Mouse (Mus musculus) erythroblast, embryonic 14.5 days (primary cell): Measurements from ENCODE around the gene Evc2.

Experiments
- GATA1 ChIP-seq: IDR thresholded peaks from 2 replicates; pipeline ENCODE4 v1.6.1; 2012; ENCODE audit warnings: low read length, inconsistent platforms, mixed read lengths
- TAL1 ChIP-seq: IDR thresholded peaks from 3 replicates; pipeline ENCODE4 v1.6.1; 2012; ENCODE audit warnings: low read length, inconsistent platforms, mixed read lengths

DNA sequence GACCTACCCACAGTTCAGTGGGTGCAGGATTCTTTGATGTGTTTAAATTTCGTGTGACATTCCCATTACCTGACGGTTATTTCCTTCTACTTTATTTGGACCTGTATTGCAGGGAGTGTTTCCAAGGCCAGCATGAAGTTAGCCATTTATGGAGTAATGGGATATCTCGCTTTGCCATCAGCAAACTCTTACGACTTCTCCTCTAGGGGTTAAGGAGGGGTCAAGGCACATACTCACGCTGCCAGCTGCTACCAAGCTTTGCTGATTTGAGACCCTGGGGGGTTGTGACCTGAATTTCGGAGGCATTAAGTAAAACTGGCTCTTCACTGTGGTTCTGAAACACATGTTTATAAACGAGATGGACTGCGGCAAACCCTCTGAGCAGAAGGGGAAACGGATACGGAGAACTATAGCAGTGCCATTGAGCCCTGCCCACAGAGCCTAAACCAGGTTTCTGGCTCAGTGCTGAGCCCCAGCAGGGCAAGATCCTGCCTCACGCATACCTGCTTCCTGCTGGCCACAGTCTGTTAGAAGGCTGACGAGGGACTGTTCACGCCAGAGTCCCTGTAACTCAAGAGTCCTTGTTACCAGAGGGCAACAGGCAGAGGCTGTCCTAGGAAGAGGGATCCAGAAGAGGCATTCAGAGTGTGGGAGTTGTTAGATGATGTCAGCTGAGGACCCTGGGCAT, 51.7 kb downstream of the Evc2 start:
- no peak for TF ChIP-seq TAL1
- no peak for TF ChIP-seq GATA1
